Mouse (Mus musculus): ENCODE results near the gene Arid2. TPM values are rescaled to one million over a fixed set of nuclear protein-coding genes. Genes with fewer than 3 reads are reported as not detected.
A peak's percentile ranks its signal among the peaks of the same experiment; 100 is the strongest.

Arid2 gene
- polyA plus RNA-seq, 1 experiment = 35.6 TPM

DNA sequence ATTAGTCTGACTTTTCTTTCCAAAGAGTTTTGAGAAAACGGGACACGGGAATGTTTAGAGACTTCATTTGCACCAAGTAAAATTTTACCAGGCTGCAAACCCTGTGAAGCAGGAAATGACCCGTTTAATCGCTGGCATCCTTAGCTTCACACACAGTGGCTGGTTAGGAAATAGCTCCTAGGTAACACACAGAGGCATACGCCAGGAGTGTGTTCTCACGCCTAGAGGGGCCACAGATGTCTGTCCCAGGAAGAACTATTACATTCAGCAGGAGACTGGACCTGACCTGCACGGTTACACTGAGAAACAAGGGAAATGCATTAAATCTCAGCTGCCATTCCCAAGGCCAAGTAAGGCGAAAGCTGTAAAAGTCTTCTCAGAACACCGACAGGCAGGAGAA lies 18.7 kb upstream of the Arid2 start:
- no peak for TF ChIP-seq POLR2A (IDR thresholded peaks at IDR 0.05; ENCODE audit: insufficient read depth, low read depth, low read length)
- TF ChIP-seq CTCF (IDR thresholded peaks at IDR 0.05; ENCODE audit: insufficient read depth, low read depth, low read length) = no peak
- no peak overlapping the region for H3K4me3 ChIP-seq (ENCODE audit: insufficient read depth, low read depth, low read length)
- H3K4me1 ChIP-seq (ENCODE audit: control insufficient read depth, insufficient read depth, low read length) = peaks cover 8% of the 10 kb centered on the region
- 84% methylated on average over 9 of the region's 9 CpGs for WGBS
- H3K27ac ChIP-seq (ENCODE audit: insufficient read depth, low read depth, low read length) = no peak overlapping the region

DNA sequence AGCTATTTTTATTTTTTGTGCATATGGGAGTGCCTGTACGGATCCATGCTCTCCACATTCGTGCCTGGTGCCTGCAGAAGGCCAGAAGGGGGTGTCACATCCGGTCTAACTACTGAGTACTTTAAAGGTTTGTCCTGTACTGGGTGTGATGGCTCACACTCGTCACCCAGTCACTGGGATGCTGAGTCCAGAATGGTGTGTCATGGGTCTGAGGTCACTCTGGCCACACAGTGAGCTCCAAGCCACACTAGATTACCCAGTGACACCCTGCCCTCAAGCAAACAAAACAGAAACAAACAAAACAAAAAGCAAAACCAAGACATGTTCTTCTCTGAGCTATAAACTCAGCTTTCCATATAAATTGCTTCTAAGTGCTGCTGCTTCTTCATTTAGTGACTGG lies 17.9 kb upstream of the Arid2 start:
- Histone ChIP-seq H3K4me1 (ENCODE audit: control insufficient read depth, insufficient read depth, low read length) (peaks cover 8% of the 10 kb centered on the region), H3K4me3 (ENCODE audit: insufficient read depth, low read depth, low read length) (no peak overlapping the region), H3K27ac (ENCODE audit: insufficient read depth, low read depth, low read length) (no peak overlapping the region)
- 92% methylated on average over 4 of the region's 4 CpGs for WGBS
- TF ChIP-seq POLR2A (IDR thresholded peaks at IDR 0.05; ENCODE audit: insufficient read depth, low read depth, low read length) (no peak), CTCF (IDR thresholded peaks at IDR 0.05; ENCODE audit: insufficient read depth, low read depth, low read length) (no peak)

DNA sequence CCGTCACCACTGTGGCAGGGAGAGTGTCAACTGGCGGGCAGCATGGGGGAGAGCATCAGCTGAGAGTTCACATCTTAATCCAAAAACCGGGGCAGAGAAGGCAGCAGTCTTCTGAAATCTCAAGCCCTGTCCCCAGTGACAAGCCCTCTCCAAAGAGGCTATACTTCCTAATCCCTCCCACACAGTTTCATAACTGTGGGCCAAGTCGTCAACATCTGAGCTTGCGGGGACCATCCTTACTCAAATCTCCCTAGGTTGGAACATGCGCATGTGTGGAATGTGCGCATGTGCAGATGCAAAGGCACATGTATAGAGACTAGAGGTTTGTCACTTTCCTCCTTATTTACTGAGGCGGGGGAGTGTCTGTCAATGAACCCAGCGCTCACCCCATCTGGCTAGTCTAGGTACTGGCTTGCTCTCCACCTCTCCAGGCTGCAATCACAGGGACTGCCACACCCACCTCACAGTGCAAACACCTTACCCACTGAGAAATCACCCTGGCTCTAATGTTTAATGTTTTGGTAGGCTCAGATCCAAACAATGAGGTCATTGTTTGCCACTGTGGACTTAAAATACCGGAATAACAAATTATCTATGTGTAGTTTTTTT lies 16.9 kb upstream of the Arid2 start:
- Histone ChIP-seq H3K4me1 (ENCODE audit: control insufficient read depth, insufficient read depth, low read length) (peaks cover 8% of the 10 kb centered on the region), H3K4me3 (ENCODE audit: insufficient read depth, low read depth, low read length) (no peak overlapping the region), H3K27ac (ENCODE audit: insufficient read depth, low read depth, low read length) (no peak overlapping the region)
- no peak for TF ChIP-seq POLR2A (IDR thresholded peaks at IDR 0.05; ENCODE audit: insufficient read depth, low read depth, low read length)
- 86% methylated on average over 10 of the region's 10 CpGs for WGBS

DNA sequence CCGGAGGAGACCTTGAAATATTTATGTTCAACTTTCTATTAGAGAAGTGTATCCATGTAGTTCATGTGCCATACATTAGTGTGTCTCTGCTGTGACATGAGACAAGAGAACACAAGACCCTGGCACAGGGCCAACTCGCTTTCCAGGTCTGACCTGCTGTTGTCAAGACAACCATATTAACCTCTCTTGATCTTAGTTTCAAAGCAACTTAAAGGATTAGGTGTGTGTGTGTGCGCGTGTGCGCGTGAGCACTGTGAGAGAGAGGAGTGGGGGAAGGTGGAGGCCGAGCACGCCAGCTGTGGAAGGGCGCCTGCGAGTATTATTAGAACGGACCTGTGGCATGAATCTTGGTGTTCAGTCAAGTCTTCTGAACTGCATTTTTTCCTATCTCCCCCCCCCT lies 15.0 kb upstream of the Arid2 start:
- WGBS = 76% methylated on average over 11 of the region's 11 CpGs
- Histone ChIP-seq H3K4me1 (ENCODE audit: control insufficient read depth, insufficient read depth, low read length) (peaks cover 15% of the 10 kb centered on the region), H3K27ac (ENCODE audit: insufficient read depth, low read depth, low read length) (no peak overlapping the region), H3K4me3 (ENCODE audit: insufficient read depth, low read depth, low read length) (no peak overlapping the region)
- TF ChIP-seq POLR2A (IDR thresholded peaks at IDR 0.05; ENCODE audit: insufficient read depth, low read depth, low read length) = no peak
- TF ChIP-seq CTCF (IDR thresholded peaks at IDR 0.05; ENCODE audit: insufficient read depth, low read depth, low read length) = no peak

DNA sequence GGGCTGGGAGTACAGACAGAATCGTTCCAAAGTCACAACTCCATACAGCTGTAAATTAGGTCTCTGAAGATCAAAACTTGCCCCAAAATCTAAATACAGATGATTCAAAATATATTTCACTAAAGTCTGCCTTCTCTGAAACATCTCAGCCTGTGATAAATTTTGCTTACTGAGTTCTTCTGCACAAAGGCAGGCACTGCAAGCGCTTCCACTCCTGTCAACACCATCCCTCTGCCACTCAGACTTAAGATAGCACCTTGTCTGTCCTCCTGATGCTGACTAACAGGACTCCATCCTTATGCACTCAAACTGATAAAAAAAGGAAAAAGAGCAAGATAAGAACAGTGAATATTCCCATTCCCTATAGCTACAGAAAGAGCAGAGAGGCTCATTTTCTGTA lies 13.0 kb upstream of the Arid2 start:
- no peak overlapping the region for H3K4me3 ChIP-seq (ENCODE audit: insufficient read depth, low read depth, low read length)
- H3K4me1 ChIP-seq (ENCODE audit: control insufficient read depth, insufficient read depth, low read length) = peaks cover 18% of the 10 kb centered on the region
- H3K27ac ChIP-seq (ENCODE audit: insufficient read depth, low read depth, low read length) = no peak overlapping the region
- TF ChIP-seq POLR2A (IDR thresholded peaks at IDR 0.05; ENCODE audit: insufficient read depth, low read depth, low read length) = no peak
- TF ChIP-seq CTCF (IDR thresholded peaks at IDR 0.05; ENCODE audit: insufficient read depth, low read depth, low read length) = no peak
- 79% methylated on average over 2 of the region's 2 CpGs for WGBS

DNA sequence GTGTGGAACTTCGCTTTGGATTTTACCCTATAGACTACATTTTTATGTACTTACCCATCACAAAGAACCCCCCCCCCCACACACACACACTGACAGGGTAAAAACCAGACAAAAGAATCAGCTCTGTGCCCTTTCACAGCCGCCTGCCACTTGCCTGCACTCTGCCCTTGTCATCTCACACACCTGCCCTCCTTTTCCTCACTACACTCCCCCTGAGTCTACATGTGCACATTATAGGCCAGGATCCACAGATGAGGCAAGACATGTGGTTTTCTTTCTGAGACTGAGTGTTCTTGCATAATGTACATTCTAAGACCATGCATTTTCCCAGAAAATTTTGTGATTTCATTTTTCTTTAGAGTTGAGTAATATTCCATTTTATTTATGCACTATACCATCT lies 12.1 kb upstream of the Arid2 start:
- Histone ChIP-seq H3K4me1 (ENCODE audit: control insufficient read depth, insufficient read depth, low read length) (peaks cover 23% of the 10 kb centered on the region), H3K27ac (ENCODE audit: insufficient read depth, low read depth, low read length) (no peak overlapping the region), H3K4me3 (ENCODE audit: insufficient read depth, low read depth, low read length) (no peak overlapping the region)
- TF ChIP-seq CTCF (IDR thresholded peaks at IDR 0.05; ENCODE audit: insufficient read depth, low read depth, low read length) (no peak), POLR2A (IDR thresholded peaks at IDR 0.05; ENCODE audit: insufficient read depth, low read depth, low read length) (no peak)
- WGBS = 79% methylated on average over 2 of the region's 2 CpGs

DNA sequence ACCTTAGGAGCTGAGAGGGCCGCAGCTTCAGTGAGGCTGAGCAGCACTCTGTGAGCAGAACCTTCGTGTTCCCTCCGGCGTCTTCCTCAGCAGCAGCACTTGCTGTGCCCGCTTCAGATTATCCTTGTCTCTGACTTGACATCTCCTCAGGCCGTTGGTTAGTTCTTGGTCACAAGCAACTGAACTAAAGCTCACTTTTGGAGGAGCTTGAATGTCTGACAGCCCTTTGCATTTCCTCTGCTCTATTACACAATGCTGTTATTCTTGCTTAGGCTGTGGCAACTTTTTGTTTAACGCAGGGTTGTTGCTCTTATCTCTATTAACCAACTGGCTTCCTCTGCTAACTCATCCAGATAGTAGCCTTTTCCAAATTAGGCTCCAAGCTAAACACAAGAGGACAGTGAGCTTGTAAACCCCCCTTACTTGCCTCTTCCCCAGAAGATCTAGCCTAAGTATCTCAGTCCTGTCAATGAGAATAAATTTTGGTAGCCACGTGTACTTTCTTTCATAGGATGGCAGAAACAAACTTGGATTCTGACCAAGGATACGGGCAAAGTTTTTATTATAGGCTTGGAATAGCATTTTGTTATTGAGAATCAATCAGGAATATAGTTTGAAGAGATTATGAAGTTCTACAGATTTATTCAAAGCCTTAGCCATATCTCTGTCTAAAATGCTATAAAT lies 11.4 kb upstream of the Arid2 start:
- WGBS = 66% methylated on average over 9 of the region's 9 CpGs
- Histone ChIP-seq H3K27ac (ENCODE audit: insufficient read depth, low read depth, low read length) (no peak overlapping the region), H3K4me1 (ENCODE audit: control insufficient read depth, insufficient read depth, low read length) (peaks cover 22% of the 10 kb centered on the region), H3K4me3 (ENCODE audit: insufficient read depth, low read depth, low read length) (no peak overlapping the region)
- TF ChIP-seq CTCF (IDR thresholded peaks at IDR 0.05; ENCODE audit: insufficient read depth, low read depth, low read length) (no peak), POLR2A (IDR thresholded peaks at IDR 0.05; ENCODE audit: insufficient read depth, low read depth, low read length) (no peak)

DNA sequence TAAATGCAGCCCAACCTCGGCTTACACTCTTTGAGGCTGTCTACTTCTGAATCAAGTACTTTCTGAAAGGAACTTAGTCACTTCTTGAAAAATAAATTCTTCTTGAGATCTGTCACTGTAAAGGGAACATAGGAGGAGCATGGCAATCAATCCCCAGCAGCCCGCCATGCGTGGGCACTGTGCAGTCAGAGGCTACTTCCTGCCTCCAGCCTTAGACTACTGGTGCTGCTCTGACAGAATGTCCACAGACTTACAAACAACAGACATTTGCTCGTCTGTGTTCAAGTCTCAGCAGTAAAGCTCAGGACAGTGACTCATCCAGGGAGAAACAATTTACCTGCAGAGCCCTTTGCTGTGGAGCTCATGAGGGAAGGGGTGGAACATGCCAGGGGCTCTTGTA lies 10.3 kb upstream of the Arid2 start:
- TF ChIP-seq CTCF (IDR thresholded peaks at IDR 0.05; ENCODE audit: insufficient read depth, low read depth, low read length) (no peak), POLR2A (IDR thresholded peaks at IDR 0.05; ENCODE audit: insufficient read depth, low read depth, low read length) (no peak)
- H3K4me3 ChIP-seq (ENCODE audit: insufficient read depth, low read depth, low read length) = no peak overlapping the region
- 78% methylated on average over 4 of the region's 4 CpGs for WGBS
- no peak overlapping the region for H3K27ac ChIP-seq (ENCODE audit: insufficient read depth, low read depth, low read length)
- peaks cover 27% of the 10 kb centered on the region for H3K4me1 ChIP-seq (ENCODE audit: control insufficient read depth, insufficient read depth, low read length)

DNA sequence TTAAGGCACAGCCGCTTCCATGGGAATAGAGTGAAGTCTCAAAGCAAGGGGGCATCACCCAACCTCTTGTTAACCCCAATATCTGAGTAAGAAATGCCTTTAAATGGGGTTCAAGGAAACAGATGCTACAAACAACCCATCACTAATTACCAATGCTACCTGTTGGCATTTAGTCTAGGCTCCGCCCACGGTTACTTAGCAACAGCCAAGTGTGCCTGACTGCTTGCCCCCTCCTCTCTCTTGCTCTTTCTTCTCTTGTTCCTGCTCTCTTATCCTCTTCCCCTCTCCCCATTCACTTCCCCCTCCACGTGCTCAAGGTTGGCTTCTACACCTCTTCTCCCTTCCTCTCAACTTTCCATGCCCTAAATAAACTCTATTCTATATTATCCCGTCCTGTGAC lies 6.1 kb upstream of the Arid2 start:
- 72% methylated on average over 5 of the region's 5 CpGs for WGBS
- Histone ChIP-seq H3K4me1 (ENCODE audit: control insufficient read depth, insufficient read depth, low read length) (peaks cover 20% of the 10 kb centered on the region), H3K27ac (ENCODE audit: insufficient read depth, low read depth, low read length) (no peak overlapping the region), H3K4me3 (ENCODE audit: insufficient read depth, low read depth, low read length) (0 out of 2 replicates have a peak overlapping the region, but pooled peaks have one; percentile 2)
- TF ChIP-seq CTCF (IDR thresholded peaks at IDR 0.05; ENCODE audit: insufficient read depth, low read depth, low read length) (no peak), POLR2A (IDR thresholded peaks at IDR 0.05; ENCODE audit: insufficient read depth, low read depth, low read length) (no peak)

All from olfactory bulb, adult 2 months (tissue).